Mouse (Mus musculus) gastrocnemius, postnatal 36 days (tissue): ENCODE measurements around the gene Trim31. TPM values are rescaled to one million over a fixed set of nuclear protein-coding genes. Genes with fewer than 3 reads are reported as not detected.

Source experiments
- DNase-seq, 2 experiments: peaks; one replicate each; pipeline ENCODE4 v3.0.0; 2022
- intact Hi-C: fragments of 180-260 bp; cut with DNase I; formaldehyde crosslinking; loops from one replicate; pipeline ENCODE4 v1.15.1; 2025
- total RNA-seq, 2 experiments: library from RNA; stranded (reverse); gene quantifications; 2 replicates each; pipeline ENCODE4 v1.2.3; 2021

The Trim31 gene
- total RNA-seq, 2 experiments from 2014 or later = not detected

DNA sequence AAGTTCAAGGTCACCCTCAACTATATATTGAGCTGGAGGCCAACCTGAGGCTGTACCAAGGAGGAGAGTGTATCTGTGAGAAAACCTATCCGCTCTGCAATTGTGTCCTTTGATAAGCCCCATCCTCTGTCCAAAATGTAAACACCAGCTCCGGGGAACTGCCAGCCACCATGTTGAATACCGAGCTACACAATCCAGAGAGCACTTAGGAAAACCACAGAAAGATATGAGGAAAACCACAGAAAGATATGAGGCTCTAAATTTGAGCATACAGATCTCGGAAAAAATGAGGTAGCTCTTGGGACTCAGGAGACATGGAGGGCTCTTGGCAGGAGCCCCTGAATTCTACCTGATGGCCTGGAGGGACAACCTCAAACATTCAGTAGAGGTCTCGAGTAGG lies 4.5 kb upstream of the Trim31 start:
- DNase-seq = no peak
- intact Hi-C loops = no loop called here

DNA sequence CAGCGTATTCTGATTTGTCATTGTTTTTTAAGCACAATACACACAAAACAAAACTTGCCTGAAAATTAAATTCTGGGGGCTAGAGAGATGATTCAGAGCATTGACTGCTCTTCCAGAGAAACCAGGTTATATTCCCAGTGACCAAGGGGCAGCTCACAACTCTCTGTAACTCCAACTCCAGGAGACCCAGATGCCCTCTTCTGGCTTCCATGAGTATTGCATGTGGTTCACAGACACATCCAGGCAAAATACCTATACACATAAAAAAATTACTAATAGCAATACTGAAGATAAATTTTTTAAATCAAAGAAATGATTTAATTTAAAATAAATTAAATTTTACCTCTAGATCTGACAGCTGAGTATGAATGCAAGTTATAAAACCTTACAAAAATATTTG lies 1.3 kb upstream of the Trim31 start:
- intact Hi-C loops = no loop called here
- no peak for DNase-seq

DNA sequence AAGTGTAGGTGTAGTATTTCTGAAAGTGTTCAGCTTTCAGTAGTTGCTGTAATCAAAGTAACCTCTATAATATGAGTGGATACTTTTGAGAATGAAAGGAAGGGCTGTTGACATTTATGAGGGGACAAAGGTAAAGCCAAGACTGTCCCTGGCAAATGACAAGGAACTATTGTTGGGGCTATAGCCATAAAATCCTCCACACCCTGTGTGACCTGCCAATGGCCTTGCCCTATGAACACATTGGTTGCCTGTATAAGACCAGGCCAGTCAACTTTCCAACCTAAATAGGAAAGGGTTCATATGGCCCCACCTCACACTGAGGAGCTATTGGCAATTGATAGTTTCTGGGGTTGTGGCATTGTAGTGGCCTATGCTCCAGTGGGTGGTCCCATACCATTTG lies 853 bp upstream of the Trim31 start:
- DNase-seq = no peak
- intact Hi-C loops = no loop called here

DNA sequence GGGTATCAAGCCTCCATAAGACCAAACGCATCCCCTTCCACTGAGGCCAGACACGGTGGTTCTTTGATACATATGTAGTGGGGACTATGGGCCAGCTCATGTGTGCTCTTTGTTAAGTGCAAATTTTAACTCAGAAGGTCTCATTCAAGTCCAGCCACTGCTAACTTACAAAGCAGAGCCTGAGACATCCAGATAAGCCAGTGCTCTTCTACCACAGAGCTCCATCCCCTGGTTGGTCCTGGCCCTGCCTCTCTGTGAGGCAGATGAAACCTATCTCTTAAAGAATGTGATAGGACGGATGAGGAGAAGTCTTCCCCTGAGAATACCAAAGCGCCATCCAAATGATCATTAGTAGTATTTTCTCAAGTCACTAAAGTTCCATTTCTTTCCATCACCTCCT lies 1.5 kb downstream of the Trim31 start:
- intact Hi-C loops = no loop called here
- no peak for DNase-seq

DNA sequence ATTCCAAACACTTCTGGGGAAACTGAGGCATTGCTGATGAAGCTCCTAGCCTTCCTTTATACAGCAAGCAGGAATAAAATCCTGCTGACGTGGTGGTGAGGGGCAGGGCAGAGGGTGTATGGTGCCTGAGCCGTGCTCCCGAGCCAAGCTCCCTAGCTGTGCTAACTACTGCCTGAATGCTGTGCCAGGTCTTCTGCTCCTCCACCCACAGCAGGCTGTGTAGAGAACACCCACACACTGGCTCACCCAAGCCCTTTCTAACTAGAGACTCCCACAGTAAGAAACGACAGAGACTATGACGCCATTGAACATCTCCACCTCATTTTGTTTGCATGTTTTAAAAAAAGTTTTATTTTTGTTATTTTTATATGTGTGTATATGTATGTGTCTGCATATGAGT lies 2.1 kb downstream of the Trim31 start:
- DNase-seq = no peak
- intact Hi-C loops = no loop called here

DNA sequence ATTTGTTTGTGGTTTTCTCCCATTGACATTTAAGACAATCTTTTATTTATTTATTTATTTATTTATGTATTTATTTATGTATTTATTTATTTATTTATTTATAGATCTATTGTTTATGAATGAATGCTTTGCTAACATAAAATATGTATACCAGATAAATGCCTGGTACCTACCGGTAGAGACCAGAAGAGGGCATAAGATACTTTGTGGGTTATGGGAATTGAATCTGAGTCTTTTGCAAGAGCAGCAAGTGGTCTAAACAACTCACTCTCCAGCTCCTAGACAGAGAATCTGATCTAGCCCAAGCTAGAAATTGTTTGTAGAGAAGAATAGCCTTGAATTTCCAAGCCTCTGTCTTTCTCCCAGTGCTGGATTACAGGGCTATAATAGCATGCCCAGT lies 2.8 kb downstream of the Trim31 start:
- intact Hi-C loops = no loop called here
- no peak for DNase-seq

DNA sequence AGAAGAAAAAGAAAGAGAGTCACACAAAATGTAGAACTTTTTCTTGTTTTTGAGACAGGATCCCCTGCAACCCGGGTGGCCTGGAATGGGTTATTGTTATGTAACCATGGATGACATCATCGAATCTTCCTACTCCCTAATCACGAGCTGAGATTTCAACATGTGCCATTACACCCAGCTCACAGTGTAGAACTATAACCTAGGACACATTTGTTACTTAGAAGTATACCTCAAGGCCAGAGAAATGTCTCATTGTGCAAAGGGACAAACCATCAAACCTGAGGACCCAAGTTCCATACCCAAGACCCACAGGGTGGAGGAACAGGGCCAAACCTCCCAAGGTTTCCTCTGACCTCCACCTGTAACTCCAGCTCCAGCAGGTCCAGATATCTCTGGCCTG lies 5.7 kb downstream of the Trim31 start:
- intact Hi-C loops = no loop called here
- no peak for DNase-seq

DNA sequence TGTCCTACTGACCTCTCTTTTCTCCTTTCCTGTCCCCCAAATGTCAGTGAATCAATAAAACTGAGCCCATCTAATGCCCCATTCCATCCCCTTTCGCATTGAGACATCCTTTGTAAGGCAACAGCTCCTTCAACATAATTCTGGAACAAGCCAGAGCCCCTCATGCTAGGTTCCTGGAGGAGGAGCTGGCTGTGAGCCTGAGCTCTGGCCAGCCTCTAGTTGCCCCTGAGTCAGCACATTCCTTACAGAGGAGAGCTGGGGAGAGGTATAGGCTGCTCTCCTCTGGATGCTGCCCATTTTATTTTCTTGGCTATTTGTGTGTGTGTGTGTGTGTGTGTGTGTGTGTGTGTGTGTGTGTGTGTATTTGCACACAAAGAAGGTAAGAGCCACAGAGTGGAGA lies 10.3 kb downstream of the Trim31 start:
- intact Hi-C loops = no loop called here
- DNase-seq = no peak

DNA sequence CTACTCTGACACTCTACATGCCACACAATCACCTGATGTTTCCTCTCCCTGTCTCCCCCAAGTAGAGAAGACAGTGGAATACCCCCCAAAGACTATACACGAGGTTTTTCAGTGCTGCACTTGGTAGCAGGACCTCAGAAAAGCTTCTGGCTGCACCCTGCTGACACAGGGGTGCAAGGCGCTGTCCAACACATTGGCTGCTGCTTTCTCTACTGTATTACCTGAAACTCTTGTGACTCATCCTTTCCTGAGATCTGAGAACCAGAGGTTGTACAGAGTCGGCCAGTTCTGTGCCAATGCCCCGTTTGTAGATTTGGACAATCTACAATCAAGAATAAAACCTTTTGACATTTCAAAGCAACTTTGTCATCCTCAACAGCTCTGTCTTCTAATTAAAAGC lies 11.9 kb downstream of the Trim31 start:
- intact Hi-C loops = loop anchor here (5.0 kb wide), 1 partner anchor 87 kb away; no protein-coding TSS in a partner anchor
- no peak for DNase-seq

DNA sequence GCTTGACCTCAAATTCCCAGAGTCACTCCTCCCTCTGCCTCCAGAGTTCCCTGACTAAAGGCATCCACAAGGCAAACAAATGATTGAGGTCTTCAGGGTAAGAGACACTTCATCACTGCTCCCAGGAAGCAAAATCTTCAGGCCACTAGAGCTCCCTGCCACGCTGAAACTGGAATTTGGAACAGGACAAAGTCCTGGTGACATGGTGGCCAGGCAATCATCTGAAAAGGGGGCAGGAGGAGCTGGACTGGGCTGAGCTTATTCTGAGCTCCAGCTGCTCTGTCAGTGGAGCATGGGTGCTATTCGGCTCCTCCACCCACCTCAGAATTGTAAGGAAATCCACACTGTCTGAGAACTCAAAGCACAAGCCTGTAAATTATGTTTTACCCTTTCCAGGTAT lies 14.1 kb downstream of the Trim31 start:
- no peak for DNase-seq
- intact Hi-C loops = loop anchor here (5.0 kb wide), 1 partner anchor 85 kb away; no protein-coding TSS in a partner anchor

DNA sequence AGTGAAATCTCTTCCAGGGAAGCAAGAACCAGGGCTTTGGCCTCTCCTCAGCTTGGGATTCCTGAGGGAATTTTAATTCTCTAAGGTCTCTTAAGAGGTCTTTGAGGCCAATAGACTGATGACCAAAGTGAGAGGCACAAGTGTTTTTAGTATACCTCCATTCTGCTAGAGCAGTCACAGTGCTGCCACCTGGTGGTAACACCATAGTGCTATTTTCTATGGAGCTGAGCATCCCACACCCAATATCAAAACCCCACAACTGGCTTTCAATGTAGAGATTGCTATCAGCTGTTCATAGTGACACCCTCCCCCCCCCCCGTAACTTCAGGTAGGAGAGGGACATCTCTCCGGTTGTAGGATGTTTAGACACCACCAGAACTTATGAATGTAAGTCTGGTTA lies 16.2 kb downstream of the Trim31 start:
- peak in 1 of 2 experiments; percentile 47 for DNase-seq
- intact Hi-C loops = loop anchor here (5.0 kb wide), 1 partner anchor 83 kb away; no protein-coding TSS in a partner anchor

DNA sequence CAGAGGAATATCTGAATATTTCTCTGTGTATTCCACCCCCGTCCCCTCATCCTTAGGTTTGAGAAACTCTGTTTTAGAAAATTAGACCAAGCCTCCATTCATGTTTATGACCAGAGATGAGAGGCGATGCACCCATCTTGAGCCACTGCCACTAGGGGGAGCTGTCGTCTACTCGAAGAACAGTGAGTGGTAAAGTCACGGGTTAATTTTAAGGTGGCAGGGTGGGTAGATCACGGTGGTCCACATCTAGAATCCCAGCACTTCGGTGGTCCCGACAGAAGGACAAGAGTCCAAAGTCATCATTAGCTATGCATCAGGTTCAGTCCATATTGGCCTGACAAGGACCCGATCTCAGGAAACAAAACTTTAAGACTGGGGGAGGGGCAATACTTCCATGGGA lies 17.2 kb downstream of the Trim31 start:
- peak in 1 of 2 experiments; percentile 18 for DNase-seq
- intact Hi-C loops = loop anchor here (5.0 kb wide), 1 partner anchor 132 kb away; the partner anchor contains the start of gene Gabbr1

DNA sequence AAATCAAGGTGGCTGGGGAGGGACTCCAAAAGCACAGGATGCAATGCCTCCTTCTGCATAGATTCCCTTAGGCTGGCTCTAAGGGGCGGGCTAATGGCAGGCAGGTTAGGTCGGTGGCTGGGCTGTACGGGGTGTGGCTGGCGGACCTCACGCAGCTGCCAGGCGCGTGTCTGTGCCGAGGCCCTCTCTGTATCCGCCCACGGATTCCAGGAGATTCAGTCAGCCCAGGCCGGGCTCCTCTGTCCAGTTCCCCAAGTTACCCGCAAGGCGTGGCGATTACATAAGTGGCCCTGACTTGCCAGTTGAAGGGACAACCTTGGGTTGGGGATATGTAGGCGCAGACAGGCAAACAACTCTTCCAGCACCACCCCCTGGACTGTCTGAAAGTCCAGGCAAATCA lies 22.3 kb downstream of the Trim31 start:
- DNase-seq = no peak
- intact Hi-C loops = no loop called here

DNA sequence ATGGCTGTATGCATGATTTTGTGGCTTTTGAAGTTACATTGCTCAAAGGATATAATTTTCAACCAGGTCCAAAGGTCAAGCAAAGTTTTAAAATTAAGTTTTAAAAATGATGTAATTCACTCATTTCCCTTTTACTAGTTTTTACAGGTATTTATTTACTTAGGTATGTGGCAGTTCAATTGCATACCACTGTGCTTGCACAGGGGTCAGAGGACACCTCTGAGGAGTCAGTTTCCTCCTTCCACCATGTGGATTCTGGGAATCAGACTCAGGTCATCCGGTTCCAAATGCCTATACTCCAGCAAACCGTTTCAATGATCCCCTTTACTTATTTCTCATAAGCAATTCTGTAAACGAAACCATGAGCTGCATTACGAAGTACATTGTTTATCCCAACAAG lies 24.8 kb downstream of the Trim31 start:
- intact Hi-C loops = no loop called here
- no peak for DNase-seq

DNA sequence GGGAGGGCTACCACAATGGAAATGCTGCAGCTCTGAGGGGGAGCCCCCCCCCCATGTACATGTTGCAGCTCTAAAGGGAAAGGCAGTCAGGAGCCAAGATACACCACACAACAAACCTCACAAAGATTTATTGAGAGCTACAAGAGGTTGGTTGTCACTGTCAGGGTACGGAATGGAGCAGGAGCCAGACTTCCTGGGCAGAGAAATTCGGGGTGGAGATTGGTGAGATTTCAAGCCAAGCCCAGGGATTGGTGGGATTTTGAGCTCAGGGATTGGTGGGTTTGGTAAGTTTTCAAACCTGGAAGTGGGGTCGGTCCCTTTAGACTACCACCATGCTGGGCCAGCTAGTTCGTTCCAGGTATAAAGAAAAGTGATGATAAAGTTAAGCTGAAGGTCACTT lies 25.6 kb downstream of the Trim31 start:
- intact Hi-C loops = no loop called here
- no peak for DNase-seq

DNA sequence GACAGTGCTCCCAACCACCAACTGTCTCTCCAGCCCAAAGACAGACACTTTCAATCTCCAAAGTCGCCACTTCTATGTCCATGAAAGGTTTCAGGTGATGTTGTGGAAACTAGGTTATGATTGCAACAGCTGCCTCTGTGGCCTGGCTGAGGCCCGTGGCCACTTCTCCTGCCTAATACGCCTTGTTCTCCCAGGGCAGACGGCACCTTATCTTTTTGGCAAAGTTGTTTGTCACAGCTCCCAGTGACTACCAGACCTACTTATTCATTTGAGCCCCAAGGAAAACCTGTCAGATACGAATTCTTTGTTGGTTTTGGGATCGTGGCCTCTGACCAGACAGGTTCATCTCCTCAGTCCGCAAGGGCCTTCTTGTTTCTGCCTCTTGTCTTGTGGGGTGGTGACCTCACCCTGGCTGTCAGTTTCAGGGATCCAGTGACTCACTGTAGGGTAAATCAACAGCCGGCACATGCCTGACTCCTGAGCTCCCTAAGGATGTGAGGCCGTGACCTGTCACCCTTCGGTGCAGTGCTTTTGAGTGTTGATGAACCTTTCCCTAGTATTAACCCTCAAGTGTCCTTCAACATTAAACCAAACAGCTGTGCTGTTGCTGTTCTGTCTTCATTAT lies 29.7 kb downstream of the Trim31 start:
- no peak for DNase-seq
- intact Hi-C loops = no loop called here

DNA sequence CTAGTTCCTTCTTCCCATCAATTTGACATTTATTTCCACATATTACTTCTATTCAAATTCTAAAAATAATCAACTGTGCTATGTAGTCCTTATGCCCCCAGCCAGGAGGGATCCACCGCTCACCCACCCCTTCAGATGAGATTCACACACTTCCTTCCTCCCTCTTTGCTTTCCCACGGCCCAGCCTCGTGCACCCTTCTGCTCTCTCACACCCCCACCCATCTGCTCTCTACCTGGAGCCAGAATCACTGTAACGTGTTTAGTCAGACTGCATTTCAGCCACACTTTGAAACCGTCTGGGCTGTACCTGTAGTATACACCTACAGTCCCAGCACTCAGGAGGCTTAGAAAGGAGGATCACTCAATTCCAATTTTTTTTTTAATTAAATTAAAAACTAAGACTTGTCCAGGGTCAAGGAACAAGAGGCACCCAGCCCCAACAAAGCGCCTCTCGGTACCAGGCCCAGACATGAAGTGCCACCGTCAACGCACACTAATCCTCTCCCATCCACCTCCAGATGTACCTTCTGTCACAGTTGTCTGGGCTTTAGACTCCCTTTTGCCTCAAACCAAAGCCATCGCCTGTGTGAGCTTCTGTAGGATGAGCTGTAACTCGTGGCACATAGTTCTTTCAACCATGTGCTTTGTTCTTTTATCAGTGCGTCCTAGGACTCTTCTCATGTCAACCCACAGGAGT lies 31.5 kb downstream of the Trim31 start:
- intact Hi-C loops = no loop called here
- no peak for DNase-seq

DNA sequence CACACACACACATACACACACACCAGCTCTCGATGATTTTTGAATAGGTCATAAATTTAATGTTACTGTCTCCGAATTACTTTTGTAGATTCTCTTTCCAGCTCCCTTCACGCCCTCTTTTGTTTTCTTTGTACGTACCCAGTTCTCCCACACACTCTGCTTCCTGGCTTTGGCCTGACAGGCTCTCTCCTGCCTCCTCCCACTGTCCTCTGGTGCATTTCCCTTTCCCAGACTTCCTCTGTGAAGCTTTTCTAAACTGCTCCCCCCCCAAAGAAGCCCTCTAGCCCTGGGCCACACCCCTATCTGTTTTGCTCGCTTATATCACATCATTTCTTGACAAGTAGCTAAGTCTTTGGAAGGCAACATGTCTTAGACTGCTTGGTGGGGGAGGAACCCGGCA lies 32.3 kb downstream of the Trim31 start:
- DNase-seq = no peak
- intact Hi-C loops = no loop called here

DNA sequence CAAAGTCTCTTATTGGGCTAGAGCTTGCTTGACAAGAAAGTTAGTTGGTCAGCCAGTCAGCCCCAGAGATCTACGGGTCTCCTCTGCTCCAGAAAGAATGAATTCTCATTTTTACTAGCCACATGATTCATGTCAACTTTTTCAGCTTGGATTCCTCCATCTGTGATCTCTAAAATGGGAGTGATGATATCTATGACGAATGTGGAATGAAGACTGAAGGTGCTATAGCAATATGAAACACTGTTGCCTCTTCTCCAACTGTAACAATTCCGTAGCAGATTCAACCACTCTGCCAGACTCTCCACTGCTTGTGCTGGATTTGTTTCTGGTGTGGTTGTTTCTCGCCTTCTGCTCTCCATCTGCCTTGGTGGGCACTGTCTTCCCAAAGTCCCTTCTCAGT lies 33.2 kb downstream of the Trim31 start:
- intact Hi-C loops = no loop called here
- no peak for DNase-seq

DNA sequence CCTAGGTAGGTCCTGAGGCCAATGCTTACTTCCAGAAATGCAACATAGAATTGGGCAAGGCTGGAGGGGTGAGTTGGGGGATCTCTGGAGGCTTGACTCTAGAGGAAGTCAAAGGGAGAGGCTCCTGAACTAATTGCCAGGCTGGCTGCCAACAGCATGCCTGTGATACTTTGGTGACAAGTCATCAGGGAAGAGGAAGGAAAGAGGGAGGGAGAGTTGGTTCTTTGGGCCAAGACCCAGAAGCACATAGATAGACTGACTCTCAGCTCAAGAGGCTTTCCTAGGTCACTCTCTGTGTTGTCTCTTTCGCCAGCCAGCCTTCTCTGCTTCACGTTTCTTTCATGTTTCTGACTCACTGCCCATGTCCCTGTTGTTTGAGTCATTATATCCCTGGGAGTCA lies 33.9 kb downstream of the Trim31 start:
- intact Hi-C loops = no loop called here
- DNase-seq = no peak

DNA sequence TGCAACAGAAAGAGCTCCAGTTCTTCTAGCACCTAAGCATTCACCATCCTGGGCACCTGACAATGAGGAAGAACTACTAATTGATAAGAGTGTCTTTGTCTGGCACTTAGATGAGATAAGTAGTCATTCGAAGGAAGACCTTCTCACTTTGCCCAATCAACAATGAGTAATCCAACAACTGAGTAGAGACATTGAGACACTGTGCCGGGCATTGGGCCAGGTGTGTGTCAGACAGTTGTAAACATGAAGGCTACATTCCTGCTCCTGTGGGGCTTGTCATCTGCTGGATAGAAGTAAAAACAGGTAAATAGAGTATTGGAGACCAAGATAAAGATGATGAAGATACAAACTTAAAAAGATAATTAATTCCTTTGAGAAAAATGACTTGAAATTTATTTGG lies 40.1 kb downstream of the Trim31 start:
- intact Hi-C loops = no loop called here

DNA sequence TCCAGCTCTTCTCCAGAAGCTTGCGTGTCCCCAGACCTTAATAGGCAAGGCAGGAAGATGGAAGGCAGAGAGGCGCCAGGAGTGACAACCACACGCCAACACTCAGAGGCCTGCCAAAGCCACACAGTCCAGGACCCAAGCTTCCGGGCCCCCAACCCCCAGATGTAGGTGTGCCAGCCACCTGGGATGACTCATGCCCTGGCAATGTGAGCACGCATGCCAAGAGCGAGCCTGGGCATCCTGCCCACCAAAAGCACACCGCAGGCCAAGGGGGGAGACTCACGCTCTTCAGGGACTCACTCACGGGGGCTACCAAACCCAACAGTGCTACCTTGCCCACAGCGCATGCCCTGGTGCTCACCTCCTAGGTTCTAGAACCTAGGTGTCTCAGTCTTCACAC lies 44.5 kb downstream of the Trim31 start:
- DNase-seq = peak in 1 of 2 experiments; percentile 19
- intact Hi-C loops = no loop called here

More for the DNA sequence above, 40.1 kb downstream of the Trim31 start:
- DNase-seq = no peak
